Mouse (Mus musculus) heart, adult 2 months (tissue): ENCODE measurements at regions not wholly inside any gene's neighbourhood (a gene's known extent, or its start where the extent isn't known, plus 50 kb on each side); places are given as distances from the start of the nearest gene placed in this dataset.

Source experiments
- CTCF ChIP-seq: fragments of 200-600 bp; IDR thresholded peaks from 2 replicates; pipeline ENCODE4 v1.8.1; 2022; ENCODE audit warnings: antibody characterized with exemption, mild to moderate bottlenecking, moderate library complexity
- EP300 ChIP-seq: fragments of 200-500 bp; IDR thresholded peaks from 2 replicates; pipeline ENCODE4 v1.6.1; 2011; ENCODE audit warnings: low read depth, low read length, control low read depth; ENCODE audit not compliant: insufficient read depth
- POLR2A ChIP-seq: fragments of 200-500 bp; IDR thresholded peaks from 2 replicates; pipeline ENCODE4 v1.6.1; 2011; ENCODE audit warnings: mild to moderate bottlenecking, low read depth, low read length, control low read depth; ENCODE audit not compliant: insufficient read depth

DNA sequence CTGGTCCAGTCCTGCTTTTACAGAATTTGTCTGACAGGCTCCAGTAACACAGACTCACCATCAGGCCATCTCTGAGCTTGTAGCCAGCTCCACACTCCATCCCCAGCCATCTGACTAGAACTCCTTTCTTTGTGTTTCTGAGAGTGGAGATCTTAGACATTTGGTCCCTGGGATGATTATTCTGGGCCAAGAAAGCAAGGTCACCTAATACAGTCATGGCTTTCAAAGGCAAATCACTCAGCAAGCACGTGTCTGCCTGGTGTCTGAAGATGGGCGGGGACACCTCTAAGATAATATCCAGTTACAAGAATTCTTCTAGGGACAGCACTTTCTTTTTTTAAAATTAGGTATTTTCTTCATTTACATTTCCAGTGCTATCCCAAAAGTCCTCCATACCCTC lies 198.1 kb upstream of the Epha4 start:
- TF ChIP-seq POLR2A: no peak
- no peak for TF ChIP-seq EP300
- TF ChIP-seq CTCF: no peak
